Mouse (Mus musculus) stomach, postnatal 0 days (tissue): ENCODE results near the gene Tmie.

Experiments used
- CTCF ChIP-seq: IDR thresholded peaks from 2 replicates; pipeline ENCODE4 v1.5.1; 2016; ENCODE audit warnings: antibody characterized with exemption, low read depth, mild to moderate bottlenecking, moderate library complexity
- EP300 ChIP-seq: optimal IDR thresholded peaks from 2 replicates; pipeline ENCODE3; 2016; ENCODE audit warnings: antibody characterized with exemption

GRCm38 (mm10) chr9:110836112-110836511, 43.8 kb downstream of the Tmie start:
- TF ChIP-seq CTCF, result no peak
- no peak for TF ChIP-seq EP300
